Mouse (Mus musculus): ENCODE data around the gene Med26.

DNA sequence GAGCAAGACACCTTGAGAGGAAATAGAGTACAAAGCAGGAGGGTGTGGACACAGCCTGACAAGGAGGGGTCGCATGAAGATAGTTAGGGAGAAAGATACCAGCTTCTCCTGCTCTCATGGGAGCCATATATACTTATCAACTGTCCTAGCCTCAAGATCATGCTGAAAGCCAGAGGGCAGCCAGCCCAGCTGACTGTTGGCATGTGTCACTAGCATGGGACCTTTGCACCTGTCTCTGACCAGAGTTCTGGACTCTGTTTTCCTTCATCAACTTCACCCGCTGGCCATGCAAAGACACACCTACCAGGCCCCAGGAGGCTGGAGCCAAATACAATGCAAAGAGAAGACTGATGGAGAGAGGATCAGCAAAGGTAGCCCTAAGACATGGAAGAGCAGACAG lies 78.8 kb downstream of the Med26 start:
- TF ChIP-seq POLR2A (IDR thresholded peaks at IDR 0.05; ENCODE audit: extremely low read depth, insufficient read depth, low read length) (no peak), CTCF (IDR thresholded peaks at IDR 0.05; ENCODE audit: extremely low read depth, insufficient read depth, low read length) (no peak)

Data from cortical plate, adult 2 months (tissue).